Mouse (Mus musculus): ENCODE results near the gene Psg17.

DNA sequence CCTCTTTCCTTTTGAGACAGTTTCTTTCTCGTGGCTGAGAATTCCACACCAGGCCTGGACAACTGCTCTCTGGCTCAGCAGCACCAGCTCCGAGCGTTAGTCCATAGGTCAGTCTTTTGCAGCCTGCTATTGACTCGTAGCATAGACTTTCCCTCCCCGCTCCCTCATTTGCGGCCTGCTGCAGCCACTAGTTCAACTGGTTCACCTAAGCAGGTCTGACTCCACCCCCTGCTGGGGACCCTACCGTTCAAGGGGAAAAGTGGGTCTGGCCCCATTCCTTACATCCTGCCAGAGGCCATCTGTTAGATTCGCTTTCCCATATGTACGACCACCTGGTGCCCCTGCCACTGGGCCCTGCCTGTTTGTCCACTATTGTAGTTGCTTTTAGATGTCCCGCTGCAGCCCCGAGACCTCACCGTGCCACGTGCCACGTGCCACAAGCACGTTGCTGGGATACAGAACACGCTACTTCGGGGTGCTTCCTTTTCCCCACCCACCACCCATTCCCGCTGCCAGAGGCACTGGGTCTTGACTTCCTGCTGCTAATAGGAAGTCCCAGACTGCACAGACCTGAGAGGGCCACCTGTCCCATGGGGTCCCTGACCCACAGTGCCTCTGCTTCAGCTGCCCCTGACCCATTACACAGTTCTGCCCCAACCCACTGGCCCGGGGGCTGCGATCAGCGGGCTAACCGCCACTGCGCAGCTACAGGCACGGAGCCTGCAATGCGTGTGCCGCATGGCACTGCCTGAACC lies 6.6 kb upstream of the Psg17 start:
- no peak for TF ChIP-seq USF1 (IDR thresholded peaks at IDR 0.05; ENCODE audit: low read depth)
- no peak for TF ChIP-seq POLR2A (IDR thresholded peaks at IDR 0.05; ENCODE audit: insufficient read length, low read depth)
- no peak for TF ChIP-seq MYOD1 (IDR thresholded peaks at IDR 0.05; ENCODE audit: control insufficient read depth in 1 of 3, insufficient read length in 2 of 3, low read depth in 2 of 3)
- no peak for TF ChIP-seq MAX (IDR thresholded peaks at IDR 0.05; ENCODE audit: low read depth)
- TF ChIP-seq SRF (IDR thresholded peaks at IDR 0.05; ENCODE audit: control insufficient read depth, insufficient read length, low read depth): no peak
- no peak for TF ChIP-seq POLR2AphosphoS2 (IDR thresholded peaks at IDR 0.05; ENCODE audit: insufficient read length, low read depth)
